Comparison of ENCODE assay signal across 20 mouse cellular contexts in genomic region chr4:70542387-70542786, GRCm38 (mm10).
"Had no signal": no experiment of that assay in that cellular context is flagged by ENCODE, and none has a peak within 500 bp of the region (broad histone marks: within the 10 kb centered on the region; RNA-seq: fewer than 3 reads in every experiment).

No protein-coding gene starts in this region.

- H3K36me3 ChIP-seq: midbrain, embryonic 10.5 days; midbrain, embryonic 12.5 days; neural tube, embryonic 13.5 days; neural tube, embryonic 15.5 days had no signal

- H3K27ac ChIP-seq: midbrain, embryonic 10.5 days; midbrain, embryonic 12.5 days; neural tube, embryonic 13.5 days; neural tube, embryonic 15.5 days had no signal

- H3K4me3 ChIP-seq: megakaryocyte, embryonic 14.5 days; midbrain, embryonic 10.5 days; midbrain, embryonic 12.5 days; myocyte; neural tube, embryonic 13.5 days; neural tube, embryonic 15.5 days had no signal

- H3K27me3 ChIP-seq: midbrain, embryonic 12.5 days; neural tube, embryonic 13.5 days; neural tube, embryonic 15.5 days had no signal

- H3K9me3 ChIP-seq: megakaryocyte, embryonic 14.5 days; midbrain, embryonic 10.5 days; midbrain, embryonic 12.5 days; neural tube, embryonic 13.5 days; neural tube, embryonic 15.5 days had no signal

- DNase-seq: lung, adult 18-20 months; lung, embryonic 14.5 days; lung, postnatal 10 days; lung, postnatal 4 days; midbrain, embryonic 14.5 days; retina, postnatal 1 day; right cerebral cortex, adult 18-20 months; right cerebral cortex, postnatal 25 days; right cerebral cortex, postnatal 4 days; spleen, adult 18-20 months; thymus, adult 18-20 months; thymus, postnatal 14 days; thymus, postnatal 36 days had no signal

- H3K4me1 ChIP-seq: midbrain, embryonic 12.5 days; neural tube, embryonic 13.5 days; neural tube, embryonic 15.5 days had no signal

- ATAC-seq: midbrain, embryonic 16.5 days had no signal

- H3K4me2 ChIP-seq: lung, embryonic 14.5 days; midbrain, embryonic 12.5 days; neural tube, embryonic 13.5 days; neural tube, embryonic 15.5 days had no signal

- H3K9ac ChIP-seq: lung, embryonic 14.5 days; midbrain, embryonic 12.5 days; neural tube, embryonic 13.5 days; neural tube, embryonic 15.5 days had no signal
